Mouse (Mus musculus): Measurements from ENCODE around the gene Dgcr6.
"Not testable (repeated sequence)": the region's sequence is repeated elsewhere in the genome, so short reads cannot be mapped to it uniquely, and the experiment has no call there.

Gene Dgcr6

GRCm38 (mm10) chr16:18052731-18053202, at the start of gene Dgcr6:
Dgcr6 (plus strand) TSS chr16:18052860.
- peak; percentile 96 to 97 for DNase-seq

DNA sequence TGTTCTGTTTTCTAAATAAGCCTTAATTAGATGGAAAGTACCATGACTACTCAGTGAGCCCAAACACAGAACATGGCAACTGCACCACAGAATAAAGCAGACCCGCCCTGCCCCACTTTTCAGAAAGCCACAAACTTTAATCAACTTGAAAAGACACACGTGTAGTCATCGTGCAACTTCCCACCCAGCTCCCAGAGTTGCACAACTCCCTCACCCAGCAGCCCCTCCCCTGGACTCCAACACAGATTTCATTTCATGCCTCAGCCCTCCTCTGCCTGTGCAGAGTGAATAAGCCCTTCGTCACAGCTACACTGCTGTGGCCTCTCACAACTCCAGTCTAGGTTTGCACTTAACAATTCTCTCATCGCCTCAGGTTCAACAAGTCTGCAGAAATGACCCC, 48.1 kb upstream of the Dgcr6 start:
- DNase-seq: no peak

- DNase-seq: no peak
These were observed 45.6 kb upstream of the Dgcr6 start for GRCm38 (mm10) chr16:18007083-18007482.

DNA sequence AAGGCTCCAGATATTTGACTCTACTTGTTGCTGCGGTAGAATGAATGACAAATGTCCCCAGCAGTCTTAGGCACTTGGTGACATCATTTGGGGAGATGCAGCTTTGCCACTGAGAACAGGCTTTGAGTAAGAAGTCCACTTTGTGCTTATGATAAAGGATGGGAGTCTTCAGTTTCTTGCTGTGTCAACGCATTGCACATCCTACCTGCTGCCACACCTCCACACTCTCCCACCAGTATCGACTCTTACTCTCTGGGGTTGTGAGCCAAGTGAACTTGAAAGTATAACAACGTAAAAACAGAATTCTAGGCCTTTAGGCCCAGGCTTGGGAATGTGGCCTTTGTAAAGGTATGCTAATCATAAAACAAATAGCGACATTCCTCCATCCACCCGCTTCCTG, 41.6 kb upstream of the Dgcr6 start:
- DNase-seq: no peak

GRCm38 (mm10) chr16:18016482-18016881, 36.2 kb upstream of the Dgcr6 start:
- not testable (repeated sequence) for DNase-seq

GRCm38 (mm10) chr16:18022780-18023557, 29.7 kb upstream of the Dgcr6 start:
- DNase-seq: no peak

DNA sequence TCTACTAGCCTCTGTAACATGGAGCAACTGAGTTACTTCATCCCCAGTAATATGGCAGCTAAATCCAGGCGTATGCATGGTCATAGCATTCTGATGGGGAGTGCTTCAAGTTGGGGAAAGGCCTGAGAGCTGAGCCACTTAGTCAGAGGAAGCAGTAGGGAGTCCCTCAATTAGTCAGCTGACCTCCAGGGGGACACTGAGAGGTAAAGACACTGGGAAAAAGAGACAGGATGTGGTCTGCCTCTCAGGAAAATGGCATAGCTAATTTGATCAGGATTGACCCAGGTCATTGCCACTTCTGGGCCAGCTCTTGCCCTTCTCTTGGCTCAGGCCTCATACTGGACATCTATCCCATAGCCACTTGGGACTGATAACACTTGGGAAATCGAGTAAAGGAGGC, 25.3 kb upstream of the Dgcr6 start:
- DNase-seq: no peak

GRCm38 (mm10) chr16:18031752-18032151, 20.9 kb upstream of the Dgcr6 start:
- peak; percentile 63 to 65 for DNase-seq

DNA sequence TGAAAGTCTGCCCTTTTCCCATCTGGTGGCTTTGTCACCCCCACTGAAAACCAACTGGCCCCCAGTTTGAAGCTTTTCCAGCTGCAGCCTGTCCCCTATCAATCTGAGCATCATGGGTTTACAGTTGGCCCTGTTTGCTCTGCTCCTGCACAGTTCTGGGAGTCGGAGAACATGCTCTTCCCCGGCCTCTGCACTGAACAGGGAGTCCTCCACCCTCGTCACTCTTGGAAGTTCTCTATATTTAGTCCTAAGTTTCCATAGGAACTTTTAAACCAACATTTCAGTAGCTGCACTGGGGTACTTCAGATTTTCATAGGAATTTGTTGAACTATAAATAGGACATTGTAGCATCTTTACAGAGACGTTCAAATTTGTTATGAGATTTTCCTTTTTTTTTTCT, 19.4 kb upstream of the Dgcr6 start:
- no peak for DNase-seq

- DNase-seq: peak; percentile 34 to 36
These were observed 18.4 kb upstream of the Dgcr6 start for GRCm38 (mm10) chr16:18034286-18034685.

DNA sequence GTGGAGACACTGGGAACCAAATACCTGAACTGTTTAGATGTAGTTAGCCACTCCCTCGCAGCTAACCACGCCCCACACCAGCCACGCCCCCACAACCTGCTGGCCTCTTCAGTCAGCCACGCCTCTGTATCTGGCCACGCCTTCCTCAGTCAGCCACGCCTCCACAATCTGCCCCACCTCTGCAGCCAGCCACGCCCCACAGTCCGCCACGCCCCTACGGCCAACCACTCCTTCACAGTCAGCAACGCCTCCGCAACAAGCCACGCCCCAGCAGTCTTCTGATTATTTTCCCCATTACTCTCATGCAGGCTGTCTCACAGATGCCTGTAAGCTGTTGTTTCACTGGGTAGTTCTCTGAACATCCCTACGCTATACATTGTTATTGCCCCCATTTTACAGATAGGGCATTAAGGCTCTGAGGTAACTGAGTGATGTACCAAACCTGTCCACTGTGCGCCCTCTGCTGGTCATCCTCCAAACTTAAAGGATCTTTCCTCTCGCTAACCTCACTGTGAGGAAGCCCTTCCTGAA, 16.2 kb upstream of the Dgcr6 start:
- DNase-seq: peak; percentile 73 to 80

DNA sequence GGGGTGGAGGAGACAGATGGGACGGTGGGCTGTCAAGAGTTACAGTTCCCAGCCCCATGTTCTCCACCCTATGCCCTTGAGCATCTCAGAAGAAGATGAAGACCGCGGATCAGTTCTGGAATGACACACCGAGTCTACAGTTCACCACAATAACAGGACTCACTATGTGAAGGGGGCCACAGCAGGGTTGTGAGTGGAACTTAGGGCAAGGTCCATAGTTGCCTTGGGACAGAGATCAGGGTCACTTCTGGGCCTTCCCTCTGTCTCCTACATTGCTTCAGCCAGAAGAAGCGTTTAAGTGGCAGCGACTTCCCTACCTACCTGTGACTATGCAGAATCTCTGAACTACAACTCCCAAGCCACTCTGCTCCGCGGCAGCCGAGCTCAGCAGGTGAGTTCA, 15.6 kb upstream of the Dgcr6 start:
- DNase-seq: no peak

GRCm38 (mm10) chr16:18044991-18045390, 7.7 kb upstream of the Dgcr6 start:
- DNase-seq: no peak

DNA sequence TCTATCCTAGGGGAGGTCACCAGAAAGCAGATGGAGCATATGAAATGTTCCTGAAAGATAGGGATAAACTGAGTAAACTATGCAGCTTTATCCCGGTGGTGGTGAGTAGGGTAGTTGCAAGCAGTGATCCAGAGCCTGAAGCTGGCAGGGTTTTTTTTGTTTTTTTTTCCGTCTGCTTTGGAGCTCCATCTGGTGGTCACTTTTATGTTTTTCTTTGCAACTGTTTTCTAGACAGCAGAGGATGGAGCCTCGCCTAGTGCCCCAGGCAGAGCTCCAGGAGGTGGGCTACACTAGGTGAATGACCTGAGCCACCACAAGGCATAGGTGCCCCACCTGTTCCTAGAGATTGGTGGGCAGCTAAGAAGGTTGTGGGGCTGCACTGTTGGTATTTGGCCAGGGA, 5.0 kb upstream of the Dgcr6 start:
- DNase-seq: peak; percentile 76 to 88

DNA sequence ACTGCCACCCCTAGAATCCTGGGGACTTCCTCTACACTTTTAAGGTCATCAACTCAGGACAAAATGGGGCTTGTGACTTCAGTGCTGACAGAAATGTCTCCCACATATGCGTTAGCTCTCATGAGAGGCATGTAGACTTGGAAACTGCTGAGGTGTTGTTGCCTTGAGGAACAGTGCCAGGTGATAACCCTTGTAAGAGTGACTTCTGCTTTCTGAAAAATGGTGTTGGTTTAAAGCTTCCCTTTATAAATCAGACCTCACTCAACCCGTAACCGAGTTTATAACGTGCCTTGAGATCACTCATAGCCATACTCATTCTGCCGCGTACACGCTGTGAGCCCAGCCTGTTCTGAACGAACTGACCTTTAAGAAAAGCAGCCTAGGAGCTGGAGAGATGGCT, 4.6 kb upstream of the Dgcr6 start:
- no peak for DNase-seq

DNA sequence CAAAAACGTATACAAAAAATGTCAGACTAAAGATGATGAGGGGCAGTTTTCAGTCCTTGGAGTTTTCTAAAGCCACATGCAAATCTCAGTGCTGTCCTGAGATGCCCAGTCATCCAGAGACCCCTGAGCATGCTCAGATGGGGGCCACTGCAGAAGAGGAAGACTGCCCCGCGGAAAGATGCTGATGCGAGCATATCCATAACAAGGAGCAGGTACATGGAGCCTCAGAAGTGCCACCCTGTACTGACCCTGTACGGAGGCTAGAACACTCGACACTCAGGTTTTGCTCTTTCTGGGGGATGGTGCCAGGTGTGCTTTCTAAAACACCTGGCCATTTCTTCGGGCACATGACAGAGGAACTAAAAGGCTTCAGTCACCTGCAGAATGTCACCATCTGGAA, 338 bp upstream of the Dgcr6 start:
- DNase-seq: no peak

GRCm38 (mm10) chr16:18056215-18056614, 3.6 kb downstream of the Dgcr6 start:
- DNase-seq: no peak

DNA sequence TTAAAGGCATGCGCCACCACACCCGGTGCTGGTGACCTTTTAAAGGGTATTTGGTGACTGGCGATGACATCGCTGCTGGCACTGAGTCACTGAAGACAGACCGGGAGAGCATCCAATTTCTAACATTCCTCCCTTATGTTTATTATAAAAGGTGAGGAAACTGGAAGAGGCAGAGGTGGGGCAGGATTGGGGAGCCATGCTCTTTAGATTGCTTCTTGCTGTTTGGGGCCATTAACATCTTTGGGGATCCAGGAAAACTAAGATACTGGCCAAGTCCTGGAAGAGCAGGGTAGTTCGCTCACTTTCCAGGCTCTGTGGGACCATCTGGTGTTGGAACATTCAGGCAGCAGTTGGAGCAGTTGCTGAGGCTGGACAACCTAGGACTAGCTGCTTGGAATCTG, 5.7 kb downstream of the Dgcr6 start:
- DNase-seq: peak; percentile 76

- DNase-seq: no peak
These were observed 6.6 kb downstream of the Dgcr6 start for GRCm38 (mm10) chr16:18059243-18059642.

GRCm38 (mm10) chr16:18061201-18061600, 8.5 kb downstream of the Dgcr6 start:
- peak; percentile 68 to 84 for DNase-seq

- peak; percentile 98 for DNase-seq
These were observed 13.7 kb downstream of the Dgcr6 start for GRCm38 (mm10) chr16:18066060-18067009.

- DNase-seq: no peak
These were observed 16.2 kb downstream of the Dgcr6 start for GRCm38 (mm10) chr16:18068653-18069376.

GRCm38 (mm10) chr16:18070798-18071197, 18.1 kb downstream of the Dgcr6 start:
- DNase-seq: no peak

All from cerebellum, postnatal 10 days (tissue).